Mouse (Mus musculus) testis, adult 2 months (tissue): Measurements from ENCODE around the gene 6330409D20Rik.

Experiments used
- CTCF ChIP-seq: fragments of 200-500 bp; IDR thresholded peaks from 2 replicates; pipeline ENCODE4 v1.5.1; 2012; ENCODE audit warnings: low read depth, mild to moderate bottlenecking, inconsistent platforms, low read length, moderate library complexity; ENCODE audit not compliant: control insufficient read depth, insufficient read depth, insufficient replicate concordance
- POLR2A ChIP-seq: fragments of 200-500 bp; IDR thresholded peaks from 2 replicates; pipeline ENCODE4 v1.6.1; 2012; ENCODE audit warnings: low read depth, mild to moderate bottlenecking, inconsistent platforms, low read length, moderate library complexity; ENCODE audit not compliant: control insufficient read depth

GRCm38 (mm10) chr2:32703046-32703445 lies 37.8 kb downstream of the 6330409D20Rik start:
- TF ChIP-seq POLR2A (no peak), CTCF (no peak)
